Mouse (Mus musculus): ENCODE results near the gene Ttc12. TPM values are rescaled to one million over a fixed set of nuclear protein-coding genes. Genes with fewer than 3 reads are reported as not detected.

Ttc12 gene
- 1.8 and 2.4 TPM in 2 replicates for polyA plus RNA-seq (2014; fragmentation: Nextera tagmentation; extraction: Ambion mirVana)

GRCm38 (mm10) chr9:49485892-49486311 is at the start of gene Ttc12:
Ttc12 (minus strand) TSS chr9:49486225.
- Histone ChIP-seq H3K27me3 (ENCODE audit: control insufficient read depth, insufficient read depth, low read length) (0 out of 2 replicates have a peak, but pooled peaks cover 5% of the 10 kb centered on the region), H3K9ac (ENCODE audit: low read length) (peak within 1 kb of the TSS; percentile 69), H3K4me2 (ENCODE audit: low read length) (peak within 1 kb of the TSS; percentile 94), H3K27ac (replicated peaks in 1 of 2; ENCODE audit: control insufficient read depth in 1 of 2, insufficient read depth in 1 of 2, low read depth in 2 of 2, low read length in 2 of 2) (no peak within 1 kb of the TSS), H3K4me3 (ENCODE audit: control insufficient read depth in 1 of 2, insufficient read depth in 1 of 2, low read depth in 1 of 2, low read length in 2 of 2) (peak within 1 kb of the TSS; percentile 64 to 71), H3K36me3 (ENCODE audit: control insufficient read depth, insufficient read depth, low read length) (no peaks in the 10 kb centered on the region), H3K4me1 (ENCODE audit: control insufficient read depth in 2 of 2, insufficient read depth in 2 of 2, low read length in 2 of 2) (no peaks in the 10 kb centered on the region), H3K9me3 (ENCODE audit: control insufficient read depth, low read length) (no peaks in the 10 kb centered on the region)
- 0% methylated on average over 18 of the region's 18 CpGs for WGBS
- ATAC-seq (ENCODE audit: insufficient number of reproducible peaks, insufficient read depth, low FRiP score, low read depth), result peak; percentile 89

DNA sequence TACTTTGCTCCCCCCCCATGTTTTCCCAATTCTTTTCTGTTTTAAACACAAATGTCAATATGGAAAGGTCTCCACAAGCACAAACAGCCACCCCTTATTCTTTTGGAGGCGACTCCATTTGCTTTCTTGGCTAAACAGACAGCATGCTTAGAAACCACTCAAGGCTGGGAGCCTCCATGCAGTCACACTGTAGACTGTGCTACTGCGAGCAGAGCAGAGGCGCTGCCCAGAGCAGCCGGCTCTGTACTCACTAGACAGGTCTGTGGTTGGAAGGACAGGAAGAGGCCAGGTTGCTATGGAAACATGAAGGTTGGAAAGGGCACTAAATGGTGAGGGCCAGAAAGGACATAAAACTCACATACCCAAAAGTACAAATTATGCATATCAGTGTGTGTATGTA is 48.9 kb upstream of the Ttc12 start:
- H3K4me2 ChIP-seq (ENCODE audit: low read length), result no peak overlapping the region
- H3K27ac ChIP-seq (replicated peaks in 1 of 2; ENCODE audit: control insufficient read depth in 1 of 2, insufficient read depth in 1 of 2, low read depth in 2 of 2, low read length in 2 of 2), result no peak overlapping the region
- ATAC-seq (ENCODE audit: insufficient number of reproducible peaks, insufficient read depth, low FRiP score, low read depth), result no peak
- no peaks in the 10 kb centered on the region for H3K9me3 ChIP-seq (ENCODE audit: control insufficient read depth, low read length)
- no peaks in the 10 kb centered on the region for H3K27me3 ChIP-seq (ENCODE audit: control insufficient read depth, insufficient read depth, low read length)
- H3K36me3 ChIP-seq (ENCODE audit: control insufficient read depth, insufficient read depth, low read length), result peaks cover 22% of the 10 kb centered on the region; the same call in 1 of the 2 replicates
- WGBS, result 59% methylated on average over 4 of the region's 4 CpGs
- peaks cover 6 to 7% of the 10 kb centered on the region in 2 experiments for H3K4me1 ChIP-seq (ENCODE audit: control insufficient read depth in 2 of 2, insufficient read depth in 2 of 2, low read length in 2 of 2)
- H3K9ac ChIP-seq (ENCODE audit: low read length), result no peak overlapping the region
- no peak overlapping the region for H3K4me3 ChIP-seq (ENCODE audit: control insufficient read depth in 1 of 2, insufficient read depth in 1 of 2, low read depth in 1 of 2, low read length in 2 of 2)

DNA sequence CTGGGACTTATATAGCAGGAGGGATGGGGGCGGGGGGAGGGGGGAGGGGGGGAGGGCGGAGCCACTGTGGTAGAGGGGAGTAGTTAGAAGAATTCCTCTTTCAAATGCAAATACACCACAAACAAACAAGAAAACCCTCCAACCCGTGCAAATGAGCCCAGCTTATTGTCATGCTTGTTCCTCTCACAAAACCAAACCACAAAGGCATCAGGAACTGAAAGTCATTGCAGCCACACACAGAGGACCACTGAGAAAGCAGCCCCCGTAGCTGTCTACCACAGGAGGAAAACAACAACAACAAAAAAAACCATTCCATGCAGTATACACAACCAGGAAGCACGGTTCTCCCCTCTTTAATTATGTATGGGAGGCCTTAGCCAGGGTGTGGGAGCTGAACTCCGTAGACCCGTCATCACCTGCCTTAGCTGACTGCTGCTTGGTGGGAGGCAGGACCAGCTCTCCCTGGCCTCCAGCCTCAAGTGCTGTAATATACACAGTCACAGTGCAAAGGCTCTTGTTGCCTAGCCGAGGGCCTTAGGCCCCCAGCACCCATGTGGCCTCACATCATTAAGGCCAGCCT is 48.0 kb upstream of the Ttc12 start:
- H3K9me3 ChIP-seq (ENCODE audit: control insufficient read depth, low read length), result no peaks in the 10 kb centered on the region
- no peak overlapping the region for H3K9ac ChIP-seq (ENCODE audit: low read length)
- H3K36me3 ChIP-seq (ENCODE audit: control insufficient read depth, insufficient read depth, low read length), result peaks cover 14% of the 10 kb centered on the region; the same call in 1 of the 2 replicates
- no peaks in the 10 kb centered on the region for H3K27me3 ChIP-seq (ENCODE audit: control insufficient read depth, insufficient read depth, low read length)
- H3K27ac ChIP-seq (replicated peaks in 1 of 2; ENCODE audit: control insufficient read depth in 1 of 2, insufficient read depth in 1 of 2, low read depth in 2 of 2, low read length in 2 of 2), result no peak overlapping the region
- no peak overlapping the region for H3K4me3 ChIP-seq (ENCODE audit: control insufficient read depth in 1 of 2, insufficient read depth in 1 of 2, low read depth in 1 of 2, low read length in 2 of 2)
- H3K4me2 ChIP-seq (ENCODE audit: low read length), result no peak overlapping the region
- no peak for ATAC-seq (ENCODE audit: insufficient number of reproducible peaks, insufficient read depth, low FRiP score, low read depth)
- WGBS, result 45% methylated on average over 8 of the region's 8 CpGs
- peaks cover 6 to 7% of the 10 kb centered on the region in 2 experiments for H3K4me1 ChIP-seq (ENCODE audit: control insufficient read depth in 2 of 2, insufficient read depth in 2 of 2, low read length in 2 of 2)

DNA sequence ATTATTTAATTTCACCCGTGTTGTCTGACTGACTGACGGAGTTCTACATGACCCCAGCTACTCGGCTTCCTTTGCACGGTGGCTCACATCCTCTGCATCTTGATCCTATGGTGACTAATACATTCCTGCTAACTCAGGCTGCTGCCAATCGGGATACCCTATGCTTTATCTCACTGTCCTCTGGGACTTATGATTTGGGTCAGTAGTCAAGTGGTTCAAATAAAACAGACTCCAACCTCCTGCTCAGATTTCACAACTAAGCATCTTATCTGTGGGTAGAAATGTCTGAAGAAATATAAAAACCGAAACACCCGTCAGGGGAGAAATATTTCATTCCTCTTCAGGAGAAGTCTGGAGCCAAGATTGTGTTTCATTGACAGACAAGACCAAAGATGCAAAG is 47.4 kb upstream of the Ttc12 start:
- Histone ChIP-seq H3K36me3 (ENCODE audit: control insufficient read depth, insufficient read depth, low read length) (peaks cover 14% of the 10 kb centered on the region; the same call in 1 of the 2 replicates), H3K27me3 (ENCODE audit: control insufficient read depth, insufficient read depth, low read length) (no peaks in the 10 kb centered on the region), H3K9me3 (ENCODE audit: control insufficient read depth, low read length) (no peaks in the 10 kb centered on the region), H3K4me1 (ENCODE audit: control insufficient read depth in 2 of 2, insufficient read depth in 2 of 2, low read length in 2 of 2) (peaks cover 6 to 7% of the 10 kb centered on the region in 2 experiments), H3K4me3 (ENCODE audit: control insufficient read depth in 1 of 2, insufficient read depth in 1 of 2, low read depth in 1 of 2, low read length in 2 of 2) (no peak overlapping the region), H3K27ac (replicated peaks in 1 of 2; ENCODE audit: control insufficient read depth in 1 of 2, insufficient read depth in 1 of 2, low read depth in 2 of 2, low read length in 2 of 2) (no peak overlapping the region), H3K4me2 (ENCODE audit: low read length) (no peak overlapping the region), H3K9ac (ENCODE audit: low read length) (no peak overlapping the region)
- ATAC-seq (ENCODE audit: insufficient number of reproducible peaks, insufficient read depth, low FRiP score, low read depth), result no peak
- WGBS, result 38% methylated on average over 7 of the region's 7 CpGs

DNA sequence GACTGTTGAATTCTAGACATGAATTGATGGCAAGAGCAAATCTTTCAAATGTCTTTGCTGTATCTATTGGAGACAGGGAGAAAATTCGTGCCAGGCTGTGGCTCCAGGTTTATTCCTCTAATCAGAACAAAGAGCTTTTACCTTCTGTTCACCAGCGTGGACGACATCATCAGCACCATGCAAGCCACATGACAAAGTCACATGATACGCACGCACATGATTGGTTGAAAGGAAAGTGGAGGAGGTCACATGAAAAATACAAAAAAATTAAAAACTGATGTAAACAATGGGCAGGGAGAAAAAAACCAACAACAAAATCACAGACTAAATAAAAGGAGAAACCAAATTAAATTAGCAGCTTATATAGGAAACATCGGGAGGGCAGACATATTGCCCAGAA is 45.8 kb upstream of the Ttc12 start:
- Histone ChIP-seq H3K27ac (replicated peaks in 1 of 2; ENCODE audit: control insufficient read depth in 1 of 2, insufficient read depth in 1 of 2, low read depth in 2 of 2, low read length in 2 of 2) (no peak overlapping the region), H3K9ac (ENCODE audit: low read length) (no peak overlapping the region), H3K27me3 (ENCODE audit: control insufficient read depth, insufficient read depth, low read length) (no peaks in the 10 kb centered on the region), H3K9me3 (ENCODE audit: control insufficient read depth, low read length) (no peaks in the 10 kb centered on the region), H3K4me3 (ENCODE audit: control insufficient read depth in 1 of 2, insufficient read depth in 1 of 2, low read depth in 1 of 2, low read length in 2 of 2) (no peak overlapping the region), H3K4me1 (ENCODE audit: control insufficient read depth in 2 of 2, insufficient read depth in 2 of 2, low read length in 2 of 2) (peaks cover 7 to 9% of the 10 kb centered on the region in 2 experiments), H3K4me2 (ENCODE audit: low read length) (no peak overlapping the region), H3K36me3 (ENCODE audit: control insufficient read depth, insufficient read depth, low read length) (peaks cover 9% of the 10 kb centered on the region; the same call in 1 of the 2 replicates)
- WGBS, result 86% methylated on average over 6 of the region's 6 CpGs
- ATAC-seq (ENCODE audit: insufficient number of reproducible peaks, insufficient read depth, low FRiP score, low read depth), result no peak

DNA sequence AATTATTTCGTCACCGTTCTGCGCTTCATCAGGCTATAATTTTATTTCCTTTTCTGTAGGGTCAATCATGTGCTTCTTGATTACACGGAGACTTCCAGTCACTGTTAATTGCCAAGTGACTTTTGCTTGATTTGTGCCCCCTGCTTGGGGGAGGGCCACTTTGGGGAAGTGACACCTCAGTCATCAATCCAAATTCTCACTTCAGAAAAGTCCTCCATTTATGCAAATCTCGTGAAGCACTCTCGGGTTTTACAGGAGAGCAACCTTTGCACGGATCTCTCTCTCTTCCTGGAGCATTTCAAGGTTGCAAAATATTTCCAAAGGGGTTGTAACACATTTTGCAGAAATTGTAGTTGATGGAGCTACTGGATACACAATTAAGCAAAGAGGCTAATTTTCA is 45.2 kb upstream of the Ttc12 start:
- H3K4me1 ChIP-seq (ENCODE audit: control insufficient read depth in 2 of 2, insufficient read depth in 2 of 2, low read length in 2 of 2), result peaks cover 7 to 9% of the 10 kb centered on the region in 2 experiments
- no peaks in the 10 kb centered on the region for H3K9me3 ChIP-seq (ENCODE audit: control insufficient read depth, low read length)
- 51% methylated on average over 7 of the region's 7 CpGs for WGBS
- H3K4me2 ChIP-seq (ENCODE audit: low read length), result no peak overlapping the region
- H3K27me3 ChIP-seq (ENCODE audit: control insufficient read depth, insufficient read depth, low read length), result no peaks in the 10 kb centered on the region
- peaks cover 8% of the 10 kb centered on the region; the same call in 1 of the 2 replicates for H3K36me3 ChIP-seq (ENCODE audit: control insufficient read depth, insufficient read depth, low read length)
- H3K27ac ChIP-seq (replicated peaks in 1 of 2; ENCODE audit: control insufficient read depth in 1 of 2, insufficient read depth in 1 of 2, low read depth in 2 of 2, low read length in 2 of 2), result no peak overlapping the region
- no peak overlapping the region for H3K9ac ChIP-seq (ENCODE audit: low read length)
- H3K4me3 ChIP-seq (ENCODE audit: control insufficient read depth in 1 of 2, insufficient read depth in 1 of 2, low read depth in 1 of 2, low read length in 2 of 2), result no peak overlapping the region
- ATAC-seq (ENCODE audit: insufficient number of reproducible peaks, insufficient read depth, low FRiP score, low read depth), result no peak

DNA sequence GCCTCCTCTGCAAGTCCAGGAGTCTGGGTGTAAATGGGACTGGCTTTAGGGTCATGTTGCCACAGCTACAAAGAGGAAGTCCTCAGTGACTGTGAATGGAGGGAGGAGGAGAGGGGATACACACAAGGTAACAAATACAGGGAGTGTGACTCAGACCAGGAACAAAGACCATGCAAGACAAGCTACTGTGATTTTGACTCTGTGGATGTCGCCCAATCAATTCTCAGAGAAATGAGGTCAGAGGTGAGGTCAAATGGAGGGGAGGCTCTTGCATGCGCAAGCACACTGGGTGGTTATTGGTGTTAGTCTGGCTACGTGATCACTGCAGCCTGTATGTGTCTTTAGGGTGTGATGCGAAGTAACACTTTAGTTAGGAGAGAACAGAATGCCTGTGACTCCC is 44.7 kb upstream of the Ttc12 start:
- peaks cover 8% of the 10 kb centered on the region; the same call in 1 of the 2 replicates for H3K36me3 ChIP-seq (ENCODE audit: control insufficient read depth, insufficient read depth, low read length)
- H3K27me3 ChIP-seq (ENCODE audit: control insufficient read depth, insufficient read depth, low read length), result no peaks in the 10 kb centered on the region
- peaks cover 7 to 9% of the 10 kb centered on the region in 2 experiments for H3K4me1 ChIP-seq (ENCODE audit: control insufficient read depth in 2 of 2, insufficient read depth in 2 of 2, low read length in 2 of 2)
- no peak for ATAC-seq (ENCODE audit: insufficient number of reproducible peaks, insufficient read depth, low FRiP score, low read depth)
- H3K4me2 ChIP-seq (ENCODE audit: low read length), result no peak overlapping the region
- no peak overlapping the region for H3K4me3 ChIP-seq (ENCODE audit: control insufficient read depth in 1 of 2, insufficient read depth in 1 of 2, low read depth in 1 of 2, low read length in 2 of 2)
- H3K27ac ChIP-seq (replicated peaks in 1 of 2; ENCODE audit: control insufficient read depth in 1 of 2, insufficient read depth in 1 of 2, low read depth in 2 of 2, low read length in 2 of 2), result no peak overlapping the region
- 73% methylated on average over 4 of the region's 4 CpGs for WGBS
- no peaks in the 10 kb centered on the region for H3K9me3 ChIP-seq (ENCODE audit: control insufficient read depth, low read length)
- no peak overlapping the region for H3K9ac ChIP-seq (ENCODE audit: low read length)

Measured in heart, embryonic 14.5 days (tissue).